19 mouse cellular contexts compared by ENCODE assay signal in genomic region chr13:93786051-93786450, GRCm38 (mm10). TPM values are rescaled to one million over a fixed set of nuclear protein-coding genes. Genes with fewer than 3 reads are reported as not detected.
A peak's percentile ranks its signal among the peaks of the same experiment; 100 is the strongest.
DNase-seq lines count a peak whose midpoint lies in the region; ATAC-seq lines count a peak whose summit lies in the region.
"Had no signal": no experiment of that assay in that cellular context is flagged by ENCODE, and none has a peak within 500 bp of the region (broad histone marks: within the 10 kb centered on the region; RNA-seq: fewer than 3 reads in every experiment).

No protein-coding gene starts in this region.

- H3K36me3 ChIP-seq in heart, embryonic 11.5 days (ENCODE audit: control insufficient read depth, insufficient read depth, low read length) = no peaks in the 10 kb centered on the region
- H3K36me3 ChIP-seq: embryonic facial prominence, embryonic 12.5 days; heart, embryonic 10.5 days; limb, embryonic 10.5 days had no signal

- H3K27ac ChIP-seq in heart, embryonic 11.5 days (ENCODE audit: low read depth, low read length) = no peak overlapping the region
- H3K27ac ChIP-seq: embryonic facial prominence, embryonic 12.5 days; heart, embryonic 10.5 days; limb, embryonic 10.5 days had no signal

- H3K9ac ChIP-seq in heart, embryonic 11.5 days (ENCODE audit: low read depth, low read length) = no peak overlapping the region
- H3K9ac ChIP-seq: embryonic facial prominence, embryonic 12.5 days had no signal

- H3K9me3 ChIP-seq in heart, embryonic 11.5 days (replicated peaks; ENCODE audit: control insufficient read depth, low read length) = no peaks in the 10 kb centered on the region
- H3K9me3 ChIP-seq: embryonic facial prominence, embryonic 12.5 days; heart, embryonic 10.5 days; limb, embryonic 10.5 days had no signal

- H3K27me3 ChIP-seq in heart, embryonic 11.5 days (ENCODE audit: control insufficient read depth, insufficient read depth, low read length) = no peaks in the 10 kb centered on the region
- H3K27me3 ChIP-seq: embryonic facial prominence, embryonic 12.5 days had no signal

- no peak overlapping the region for H3K4me3 ChIP-seq in heart, embryonic 11.5 days (ENCODE audit: low read depth, low read length)
- H3K4me3 ChIP-seq: embryonic facial prominence, embryonic 12.5 days; heart, embryonic 10.5 days; limb, embryonic 10.5 days had no signal

- ATAC-seq in heart, embryonic 11.5 days (replicated peaks; ENCODE audit: insufficient number of reproducible peaks, low FRiP score, low TSS enrichment) = no peak
- ATAC-seq in megakaryocyte progenitor cell, adult 5-6 weeks (replicated peaks; ENCODE audit: poor library complexity) = no peak

- WGBS in heart, embryonic 11.5 days (ENCODE audit: insufficient replicate concordance) = 82% methylated on average over 2 of the region's 2 CpGs

- H3K4me1 ChIP-seq in heart, embryonic 11.5 days (ENCODE audit: control insufficient read depth, insufficient read depth, low read length) = no peaks in the 10 kb centered on the region
- H3K4me1 ChIP-seq: embryonic facial prominence, embryonic 12.5 days; heart, embryonic 10.5 days had no signal

- DNase-seq in heart, adult 11 months = peak; percentile 79
- peak; percentile 45 to 51 for DNase-seq in layer of hippocampus, postnatal 10 days (ENCODE audit: low spot score in 2 of 2)
- no peak for DNase-seq in layer of hippocampus, adult 9-10 months (ENCODE audit: low spot score)
- DNase-seq in cerebellum, adult 11-12 months = peak; percentile 62
- peak; percentile 44 to 50 for DNase-seq in cerebellum, postnatal 25 days
- no peak for DNase-seq in frontal cortex, postnatal 14 days (ENCODE audit: low spot score in 2 of 2)
- DNase-seq: adrenal gland, postnatal 10 days; gastrocnemius, postnatal 36 days; heart, postnatal 14 days; kidney, adult 9 months; lung, adult 2 months; lung, postnatal 4 days had no signal

- H3K4me2 ChIP-seq in heart, embryonic 11.5 days = no peak overlapping the region
- H3K4me2 ChIP-seq: embryonic facial prominence, embryonic 12.5 days; liver, embryonic 11.5 days; midbrain, embryonic 11.5 days had no signal

RNA-seq across cellular contexts. Expression of gene Arsb, which starts 14.6 kb away (rescaled TPM):
- polyA plus RNA-seq in heart, embryonic 11.5 days (2014; fragmentation: Nextera tagmentation; extraction: Ambion mirVana) = 5.9 and 9.0 TPM in 2 replicates
- total RNA-seq in layer of hippocampus, postnatal 10 days (2021) = 10 to 100 TPM; 78.8 to 84.6 TPM
- total RNA-seq in megakaryocyte progenitor cell, adult 5-6 weeks (2015) = 157 TPM in 2 replicates
- total RNA-seq in megakaryocyte progenitor cell, adult 5-6 weeks (2017) = 32.4 and 33.8 TPM in 2 replicates

Comparison
In these comparisons a context has a peak if more than half of its experiments do, and no peak if none do; other contexts are left out.
1. DNase-seq: peak in heart, adult 11 months (single experiment), layer of hippocampus, postnatal 10 days (2 of 2), cerebellum, adult 11-12 months (single experiment) and cerebellum, postnatal 25 days (2 of 2); none in layer of hippocampus, adult 9-10 months (single experiment) and frontal cortex, postnatal 14 days (0 of 2).